In genomic region chr19:57523363-57523762, GRCm38 (mm10) we compare ENCODE assay signal across 11 mouse cellular contexts.
DNase-seq lines count a peak whose midpoint lies in the region; ATAC-seq lines count a peak whose summit lies in the region.
"Had no signal": no experiment of that assay in that cellular context is flagged by ENCODE, and none has a peak within 500 bp of the region (broad histone marks: within the 10 kb centered on the region; RNA-seq: fewer than 3 reads in every experiment).

No protein-coding gene starts in this region.

- H3K4me2 ChIP-seq in forebrain, embryonic 13.5 days = peak overlapping the region; percentile 20; the same call in 1 of the 2 replicates
- no peak overlapping the region for H3K4me2 ChIP-seq in forebrain, embryonic 12.5 days
- no peak overlapping the region for H3K4me2 ChIP-seq in limb, embryonic 11.5 days (ENCODE audit: low read depth, severe bottlenecking)
- H3K4me2 ChIP-seq in embryonic facial prominence, embryonic 12.5 days (replicated peaks) = no peak overlapping the region; the same call in 1 of the 2 replicates
- peak overlapping the region; percentile 24; the same call in 1 of the 2 replicates for H3K4me2 ChIP-seq in limb, embryonic 15.5 days
- H3K4me2 ChIP-seq in hindbrain, embryonic 14.5 days (replicated peaks) = no peak overlapping the region
- H3K4me2 ChIP-seq: neural tube, embryonic 12.5 days had no signal

- WGBS in forebrain, embryonic 13.5 days = 51% methylated on average over 17 of the region's 17 CpGs
- WGBS in forebrain, embryonic 12.5 days = 62% methylated on average over 17 of the region's 17 CpGs
- 50% methylated on average over 17 of the region's 17 CpGs for WGBS in limb, embryonic 11.5 days
- WGBS in limb, embryonic 10.5 days = 67% methylated on average over 17 of the region's 17 CpGs
- 45% methylated on average over 17 of the region's 17 CpGs for WGBS in embryonic facial prominence, embryonic 12.5 days
- WGBS in limb, embryonic 15.5 days = 26% methylated on average over 17 of the region's 17 CpGs
- 58% methylated on average over 17 of the region's 17 CpGs for WGBS in hindbrain, embryonic 14.5 days

- peak; percentile 49 for DNase-seq in limb, embryonic 11.5 days (ENCODE audit: low spot score)
- no peak for DNase-seq in limb, embryonic 10.5 days (ENCODE audit: low spot score)
- no peak for DNase-seq in spleen, postnatal 14 days (ENCODE audit: low spot score in 2 of 2)
- no peak for DNase-seq in hindbrain, embryonic 14.5 days (ENCODE audit: low spot score)
- DNase-seq: B cell, adult 2 months; lung, postnatal 4 days had no signal

- peaks cover 10% of the 10 kb centered on the region; the same call in 1 of the 2 replicates for H3K4me1 ChIP-seq in forebrain, embryonic 13.5 days
- peaks cover 4% of the 10 kb centered on the region; the same call in 1 of the 2 replicates for H3K4me1 ChIP-seq in forebrain, embryonic 12.5 days
- no peaks in the 10 kb centered on the region for H3K4me1 ChIP-seq in limb, embryonic 11.5 days (ENCODE audit: control insufficient read depth, insufficient read depth, low read length)
- H3K4me1 ChIP-seq in limb, embryonic 10.5 days = peaks cover 26% of the 10 kb centered on the region
- peaks cover 5% of the 10 kb centered on the region; the same call in 1 of the 2 replicates for H3K4me1 ChIP-seq in embryonic facial prominence, embryonic 12.5 days
- H3K4me1 ChIP-seq in limb, embryonic 15.5 days = peaks cover 10% of the 10 kb centered on the region; the same call in 1 of the 2 replicates
- 0 out of 2 replicates have a peak, but pooled peaks cover 7% of the 10 kb centered on the region for H3K4me1 ChIP-seq in hindbrain, embryonic 14.5 days (replicated peaks; ENCODE audit: control insufficient read depth, insufficient read depth, low read length)
- H3K4me1 ChIP-seq: neural tube, embryonic 12.5 days had no signal

- H3K36me3 ChIP-seq in forebrain, embryonic 13.5 days (ENCODE audit: poor library complexity, severe bottlenecking) = no peaks in the 10 kb centered on the region
- H3K36me3 ChIP-seq in forebrain, embryonic 12.5 days (replicated peaks) = no peaks in the 10 kb centered on the region
- no peaks in the 10 kb centered on the region for H3K36me3 ChIP-seq in limb, embryonic 11.5 days (ENCODE audit: control insufficient read depth, insufficient read depth, low read length)
- H3K36me3 ChIP-seq in limb, embryonic 10.5 days = no peaks in the 10 kb centered on the region
- H3K36me3 ChIP-seq in embryonic facial prominence, embryonic 12.5 days = no peaks in the 10 kb centered on the region
- no peaks in the 10 kb centered on the region for H3K36me3 ChIP-seq in limb, embryonic 15.5 days
- H3K36me3 ChIP-seq in hindbrain, embryonic 14.5 days (replicated peaks; ENCODE audit: control insufficient read depth, insufficient read depth) = no peaks in the 10 kb centered on the region
- H3K36me3 ChIP-seq: neural tube, embryonic 12.5 days had no signal

- ATAC-seq in forebrain, embryonic 13.5 days = peak; percentile 65; the same call in 1 of the 2 replicates
- no peak; the same call in 1 of the 2 replicates for ATAC-seq in forebrain, embryonic 12.5 days (ENCODE audit: low FRiP score)
- ATAC-seq in limb, embryonic 11.5 days (ENCODE audit: insufficient number of reproducible peaks, low FRiP score, low TSS enrichment, low read depth) = no peak
- no peak for ATAC-seq in embryonic facial prominence, embryonic 12.5 days (ENCODE audit: insufficient number of reproducible peaks, insufficient read depth, low FRiP score, low TSS enrichment)
- ATAC-seq in limb, embryonic 15.5 days (ENCODE audit: insufficient number of reproducible peaks, low FRiP score, low TSS enrichment, low read depth) = no peak
- ATAC-seq in hindbrain, embryonic 14.5 days (ENCODE audit: low FRiP score) = no peak

- H3K27me3 ChIP-seq in forebrain, embryonic 13.5 days = no peaks in the 10 kb centered on the region
- no peaks in the 10 kb centered on the region for H3K27me3 ChIP-seq in forebrain, embryonic 12.5 days
- no peaks in the 10 kb centered on the region for H3K27me3 ChIP-seq in limb, embryonic 11.5 days (ENCODE audit: control insufficient read depth, insufficient read depth, low read length)
- H3K27me3 ChIP-seq in limb, embryonic 10.5 days (ENCODE audit: low read depth, poor library complexity, severe bottlenecking) = no peaks in the 10 kb centered on the region
- no peaks in the 10 kb centered on the region for H3K27me3 ChIP-seq in embryonic facial prominence, embryonic 12.5 days
- no peaks in the 10 kb centered on the region for H3K27me3 ChIP-seq in limb, embryonic 15.5 days
- H3K27me3 ChIP-seq in hindbrain, embryonic 14.5 days (ENCODE audit: control insufficient read depth, insufficient read depth, low read length) = no peaks in the 10 kb centered on the region
- H3K27me3 ChIP-seq: neural tube, embryonic 12.5 days had no signal

- no peaks in the 10 kb centered on the region for H3K9me3 ChIP-seq in forebrain, embryonic 13.5 days (replicated peaks)
- no peaks in the 10 kb centered on the region for H3K9me3 ChIP-seq in forebrain, embryonic 12.5 days
- H3K9me3 ChIP-seq in limb, embryonic 11.5 days (ENCODE audit: control insufficient read depth, low read length) = no peaks in the 10 kb centered on the region
- no peaks in the 10 kb centered on the region for H3K9me3 ChIP-seq in limb, embryonic 10.5 days (replicated peaks)
- H3K9me3 ChIP-seq in embryonic facial prominence, embryonic 12.5 days = no peaks in the 10 kb centered on the region
- H3K9me3 ChIP-seq in limb, embryonic 15.5 days = no peaks in the 10 kb centered on the region
- no peaks in the 10 kb centered on the region for H3K9me3 ChIP-seq in hindbrain, embryonic 14.5 days (ENCODE audit: control insufficient read depth, low read length)
- H3K9me3 ChIP-seq: neural tube, embryonic 12.5 days had no signal

- no peak overlapping the region for H3K27ac ChIP-seq in forebrain, embryonic 13.5 days
- no peak overlapping the region for H3K27ac ChIP-seq in forebrain, embryonic 12.5 days
- no peak overlapping the region for H3K27ac ChIP-seq in limb, embryonic 11.5 days (replicated peaks; ENCODE audit: low read depth, low read length)
- no peak overlapping the region for H3K27ac ChIP-seq in limb, embryonic 10.5 days
- peak overlapping the region; percentile 76; the same call in 1 of the 2 replicates for H3K27ac ChIP-seq in embryonic facial prominence, embryonic 12.5 days
- H3K27ac ChIP-seq in limb, embryonic 15.5 days = no peak overlapping the region
- H3K27ac ChIP-seq in hindbrain, embryonic 14.5 days = no peak overlapping the region
- H3K27ac ChIP-seq: neural tube, embryonic 12.5 days had no signal

- no peak overlapping the region for H3K9ac ChIP-seq in forebrain, embryonic 13.5 days
- H3K9ac ChIP-seq in forebrain, embryonic 12.5 days = no peak overlapping the region
- no peak overlapping the region for H3K9ac ChIP-seq in limb, embryonic 11.5 days (ENCODE audit: low read length)
- H3K9ac ChIP-seq in embryonic facial prominence, embryonic 12.5 days = no peak overlapping the region
- H3K9ac ChIP-seq in limb, embryonic 15.5 days = no peak overlapping the region
- no peak overlapping the region for H3K9ac ChIP-seq in hindbrain, embryonic 14.5 days
- H3K9ac ChIP-seq: neural tube, embryonic 12.5 days had no signal

- H3K4me3 ChIP-seq in forebrain, embryonic 13.5 days = no peak overlapping the region
- H3K4me3 ChIP-seq in forebrain, embryonic 12.5 days (replicated peaks) = no peak overlapping the region
- no peak overlapping the region for H3K4me3 ChIP-seq in limb, embryonic 11.5 days (ENCODE audit: low read depth, low read length)
- H3K4me3 ChIP-seq in limb, embryonic 10.5 days = no peak overlapping the region
- no peak overlapping the region for H3K4me3 ChIP-seq in embryonic facial prominence, embryonic 12.5 days
- no peak overlapping the region for H3K4me3 ChIP-seq in limb, embryonic 15.5 days
- no peak overlapping the region for H3K4me3 ChIP-seq in hindbrain, embryonic 14.5 days (replicated peaks; ENCODE audit: low read length)
- H3K4me3 ChIP-seq: neural tube, embryonic 12.5 days had no signal

Comparison
In these comparisons a context has a peak if more than half of its experiments do, and no peak if none do; other contexts are left out.
1. H3K4me2 ChIP-seq: peak in forebrain, embryonic 13.5 days (single experiment) and limb, embryonic 15.5 days (single experiment); none in forebrain, embryonic 12.5 days (single experiment), limb, embryonic 11.5 days (single experiment), embryonic facial prominence, embryonic 12.5 days (single experiment) and hindbrain, embryonic 14.5 days (single experiment).